Mouse (Mus musculus): Measurements from ENCODE around the gene Mrtfb. TPM values are rescaled to one million over a fixed set of nuclear protein-coding genes. Genes with fewer than 3 reads are reported as not detected.
A peak's percentile ranks its signal among the peaks of the same experiment; 100 is the strongest.

Mrtfb gene
- polyA plus RNA-seq, 1 experiment from 2014 or later: 20.9 TPM

DNA sequence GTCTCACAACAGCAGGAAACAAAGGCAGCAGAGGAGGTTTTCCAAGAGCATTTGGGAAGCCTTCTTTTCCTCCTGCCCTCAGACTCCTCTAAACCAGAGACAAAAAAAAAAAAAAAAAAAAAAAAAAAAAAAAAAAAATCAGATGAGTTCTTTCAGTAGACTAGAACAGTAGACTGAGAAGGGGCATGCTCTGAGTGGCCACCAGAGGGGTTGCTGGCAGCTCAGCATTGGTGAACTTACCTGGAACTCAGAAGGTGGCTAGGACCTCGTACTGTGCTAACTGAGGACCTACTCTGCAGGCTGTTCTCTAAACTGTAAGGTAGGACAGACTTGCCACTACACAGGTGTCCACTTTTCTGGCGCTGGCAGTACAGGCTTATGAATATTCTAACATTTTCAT, 179.3 kb downstream of the Mrtfb start:
- H3K4me3 ChIP-seq (replicated peaks): no peak overlapping the region
- peaks cover 10% of the 10 kb centered on the region for H3K4me1 ChIP-seq (replicated peaks)
- no peaks in the 10 kb centered on the region for H3K27me3 ChIP-seq (replicated peaks)
- ATAC-seq: no peak
- H3K36me3 ChIP-seq: no peaks in the 10 kb centered on the region
- WGBS: 88% methylated on average over 2 of the region's 2 CpGs
- no peak overlapping the region for H3K4me2 ChIP-seq (replicated peaks)
- no peaks in the 10 kb centered on the region for H3K9me3 ChIP-seq
- no peak overlapping the region for H3K9ac ChIP-seq
- H3K27ac ChIP-seq: no peak overlapping the region

DNA sequence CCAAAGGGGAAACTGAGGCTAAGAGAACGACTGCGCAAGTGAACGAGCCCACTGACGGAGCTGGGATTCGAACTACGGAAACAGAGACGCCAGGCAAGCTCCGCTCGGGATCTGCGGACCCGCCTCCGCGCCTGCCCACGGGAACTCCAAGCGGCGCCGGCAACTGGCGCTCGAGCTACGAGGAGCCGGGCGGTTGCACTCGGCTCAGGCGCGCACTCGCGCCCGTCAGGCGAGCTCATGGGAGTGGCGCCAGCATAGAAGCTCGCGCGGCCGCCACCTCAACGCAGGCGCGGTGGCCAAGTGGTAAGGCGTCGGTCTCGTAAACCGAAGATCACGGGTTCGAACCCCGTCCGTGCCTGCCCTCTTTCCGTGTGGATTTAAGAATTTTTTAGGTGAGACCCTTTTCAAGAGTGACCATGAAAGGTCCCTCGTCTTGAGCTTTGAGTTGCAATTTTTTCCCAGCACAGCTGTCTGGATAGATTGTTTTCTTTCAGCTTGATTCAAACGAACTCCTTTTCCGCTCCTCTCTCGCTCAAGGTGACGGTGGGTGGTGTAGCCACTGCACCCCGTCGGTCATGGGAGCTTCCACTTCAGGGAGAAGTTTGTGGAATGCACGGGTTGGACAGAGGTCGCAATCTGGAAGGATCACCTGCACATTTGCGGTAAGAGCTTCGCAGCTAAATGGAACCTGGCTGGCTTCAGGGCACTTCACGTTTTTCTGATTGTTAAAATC, 180.9 kb downstream of the Mrtfb start:
- ATAC-seq: peak; percentile 96
- peak overlapping the region; percentile 52 for H3K4me3 ChIP-seq (replicated peaks)
- H3K9me3 ChIP-seq: no peaks in the 10 kb centered on the region
- peak overlapping the region; percentile 74 for H3K4me2 ChIP-seq (replicated peaks)
- H3K4me1 ChIP-seq (replicated peaks): peaks cover 10% of the 10 kb centered on the region
- under 1% methylated on average over 58 of the region's 58 CpGs for WGBS
- H3K27ac ChIP-seq: peak overlapping the region; percentile 54
- H3K36me3 ChIP-seq: no peaks in the 10 kb centered on the region
- no peaks in the 10 kb centered on the region for H3K27me3 ChIP-seq (replicated peaks)
- H3K9ac ChIP-seq: peak overlapping the region; percentile 58

DNA sequence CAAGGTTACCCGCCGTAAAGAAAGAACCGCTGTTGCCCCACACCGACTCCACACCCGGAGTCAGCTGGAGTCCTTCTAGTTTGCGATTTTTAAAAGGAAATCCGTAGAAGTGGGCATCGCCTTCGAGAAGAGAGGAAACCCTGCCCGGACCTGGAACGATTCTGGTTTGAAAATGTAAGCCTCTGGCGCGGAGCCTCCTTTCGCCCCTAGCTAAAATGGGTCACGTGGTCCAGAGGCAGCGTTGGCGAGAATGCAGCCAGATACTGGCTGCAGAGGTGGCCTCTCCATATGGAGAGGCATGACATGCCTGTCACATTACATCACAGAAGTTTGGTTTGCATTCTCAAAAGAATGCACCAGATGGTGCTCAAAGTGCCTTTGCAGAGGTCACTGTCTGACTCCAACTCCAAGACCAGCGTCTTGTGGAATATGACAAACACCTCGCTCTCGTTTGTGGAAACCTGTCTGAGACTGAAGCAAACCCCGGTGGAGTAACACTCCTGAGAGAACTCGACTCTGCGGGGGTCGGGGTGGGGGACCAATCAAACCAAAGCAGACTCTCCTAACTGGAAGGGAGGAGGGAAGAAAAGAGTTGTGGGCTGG, 181.6 kb downstream of the Mrtfb start:
- no peaks in the 10 kb centered on the region for H3K36me3 ChIP-seq
- H3K27me3 ChIP-seq (replicated peaks): no peaks in the 10 kb centered on the region
- peak overlapping the region; percentile 52 for H3K4me3 ChIP-seq (replicated peaks)
- H3K4me1 ChIP-seq (replicated peaks): peaks cover 10% of the 10 kb centered on the region
- H3K27ac ChIP-seq: peak overlapping the region; percentile 54
- WGBS: under 1% methylated on average over 24 of the region's 24 CpGs
- no peaks in the 10 kb centered on the region for H3K9me3 ChIP-seq
- peak overlapping the region; percentile 58 for H3K9ac ChIP-seq
- H3K4me2 ChIP-seq (replicated peaks): peak overlapping the region; percentile 74
- peak; percentile 59 for ATAC-seq

DNA sequence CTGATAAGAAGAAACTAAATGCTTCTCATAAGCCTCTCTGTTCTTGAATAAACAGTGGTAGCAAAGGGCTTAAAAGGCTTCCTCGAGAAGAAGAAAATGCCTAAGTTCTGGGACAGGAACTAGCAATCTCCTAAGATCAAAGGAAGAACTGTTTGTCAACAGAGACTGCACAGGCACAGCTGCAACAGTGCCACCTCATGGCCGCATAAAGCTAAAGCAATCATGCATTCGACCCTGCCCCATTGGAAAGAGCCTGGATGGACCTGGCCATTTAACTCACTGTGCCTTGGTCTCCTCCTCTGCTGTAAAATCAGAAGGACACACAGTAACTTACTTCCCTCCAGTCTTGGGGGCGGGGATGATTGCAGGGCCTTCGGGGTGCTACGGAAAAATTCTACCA, 184.2 kb downstream of the Mrtfb start:
- ATAC-seq: no peak
- Histone ChIP-seq H3K4me2 (replicated peaks) (no peak overlapping the region), H3K36me3 (no peaks in the 10 kb centered on the region), H3K27ac (no peak overlapping the region), H3K9me3 (no peaks in the 10 kb centered on the region), H3K4me1 (replicated peaks) (peaks cover 10% of the 10 kb centered on the region), H3K9ac (no peak overlapping the region), H3K4me3 (replicated peaks) (no peak overlapping the region), H3K27me3 (replicated peaks) (no peaks in the 10 kb centered on the region)
- WGBS: 46% methylated on average over 6 of the region's 6 CpGs

DNA sequence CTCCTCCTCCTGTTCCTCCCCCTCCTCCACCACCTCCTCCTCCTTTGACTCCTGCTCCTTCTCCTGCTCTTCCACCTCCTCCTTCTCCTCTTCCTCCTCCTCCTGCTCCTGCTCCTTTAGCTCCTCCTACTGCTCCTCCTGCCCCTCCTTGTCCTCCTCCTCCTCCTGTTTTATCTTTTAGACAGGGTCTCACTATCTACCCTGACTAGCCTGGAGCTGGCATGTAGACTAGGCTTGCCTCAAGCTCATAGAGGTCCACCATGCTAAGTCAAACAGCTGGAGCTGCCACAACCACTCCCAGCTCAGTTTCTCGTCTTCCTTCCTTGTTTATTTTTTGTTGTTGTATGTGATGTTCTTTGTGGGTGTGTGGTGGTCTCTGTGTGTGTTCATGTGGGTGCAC, 187.5 kb downstream of the Mrtfb start:
- no peak overlapping the region for H3K4me3 ChIP-seq (replicated peaks)
- no peaks in the 10 kb centered on the region for H3K36me3 ChIP-seq
- H3K9ac ChIP-seq: no peak overlapping the region
- no peak overlapping the region for H3K4me2 ChIP-seq (replicated peaks)
- no peak overlapping the region for H3K27ac ChIP-seq
- peaks cover 14% of the 10 kb centered on the region for H3K4me1 ChIP-seq (replicated peaks)
- no peak for ATAC-seq
- WGBS: 65% methylated on average over 1 of the region's 1 CpGs
- peaks cover 3% of the 10 kb centered on the region; the same call in 1 of the 2 replicates for H3K27me3 ChIP-seq (replicated peaks)
- no peaks in the 10 kb centered on the region for H3K9me3 ChIP-seq

DNA sequence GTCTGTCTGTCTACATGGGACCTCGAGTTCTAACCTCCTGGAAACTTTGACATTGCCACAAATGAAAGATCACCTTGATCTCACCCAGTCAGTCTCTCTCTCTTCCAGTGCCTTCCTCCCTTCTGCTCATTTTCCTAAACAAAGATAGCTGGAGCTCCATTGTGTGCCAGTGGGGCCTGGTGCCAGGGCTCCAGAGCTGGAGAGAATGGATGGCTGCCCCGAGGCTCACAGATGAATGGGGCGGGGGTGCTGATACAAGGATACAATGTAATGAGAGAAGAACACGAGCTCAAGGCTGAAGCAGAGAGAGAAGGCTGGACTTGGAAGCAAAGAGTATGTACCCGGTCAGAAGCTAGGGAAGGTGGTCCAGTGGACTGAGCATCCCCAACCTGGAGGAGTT, 189.2 kb downstream of the Mrtfb start:
- Histone ChIP-seq H3K4me1 (replicated peaks) (peaks cover 14% of the 10 kb centered on the region), H3K27me3 (replicated peaks) (peaks cover 3% of the 10 kb centered on the region; the same call in 1 of the 2 replicates), H3K9me3 (no peaks in the 10 kb centered on the region), H3K4me2 (replicated peaks) (no peak overlapping the region), H3K36me3 (no peaks in the 10 kb centered on the region), H3K4me3 (replicated peaks) (no peak overlapping the region), H3K9ac (no peak overlapping the region), H3K27ac (no peak overlapping the region)
- no peak for ATAC-seq
- WGBS: 75% methylated on average over 5 of the region's 5 CpGs

DNA sequence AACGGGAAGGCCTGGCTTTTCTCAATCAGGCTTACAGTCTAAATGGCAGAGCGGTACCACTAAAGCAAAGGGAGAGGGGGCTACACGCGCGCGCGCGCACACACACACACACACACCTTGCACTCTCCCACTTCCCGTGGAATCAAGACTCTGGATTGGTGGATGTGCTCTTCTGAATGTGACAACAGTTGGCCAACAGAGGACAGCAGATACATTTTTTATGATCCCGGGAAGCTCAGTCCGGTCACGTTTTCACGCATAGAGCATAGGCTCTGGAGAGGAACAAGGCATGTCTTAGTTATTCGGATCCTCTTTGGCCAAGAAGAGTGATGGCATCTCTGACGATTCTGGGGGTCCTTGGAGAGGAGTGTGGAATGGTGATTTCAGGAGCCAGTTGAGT, 190.2 kb downstream of the Mrtfb start:
- Histone ChIP-seq H3K27ac (no peak overlapping the region), H3K4me2 (replicated peaks) (peak overlapping the region; percentile 98), H3K4me1 (replicated peaks) (peaks cover 14% of the 10 kb centered on the region), H3K4me3 (replicated peaks) (peak overlapping the region; percentile 78), H3K9ac (0 out of 2 replicates have a peak overlapping the region, but pooled peaks have one; percentile 78), H3K9me3 (no peaks in the 10 kb centered on the region), H3K36me3 (no peaks in the 10 kb centered on the region), H3K27me3 (replicated peaks) (peaks cover 3% of the 10 kb centered on the region; the same call in 1 of the 2 replicates)
- WGBS: 20% methylated on average over 15 of the region's 15 CpGs
- ATAC-seq: 0 out of 2 replicates have a peak, but pooled peaks have one; percentile 23

DNA sequence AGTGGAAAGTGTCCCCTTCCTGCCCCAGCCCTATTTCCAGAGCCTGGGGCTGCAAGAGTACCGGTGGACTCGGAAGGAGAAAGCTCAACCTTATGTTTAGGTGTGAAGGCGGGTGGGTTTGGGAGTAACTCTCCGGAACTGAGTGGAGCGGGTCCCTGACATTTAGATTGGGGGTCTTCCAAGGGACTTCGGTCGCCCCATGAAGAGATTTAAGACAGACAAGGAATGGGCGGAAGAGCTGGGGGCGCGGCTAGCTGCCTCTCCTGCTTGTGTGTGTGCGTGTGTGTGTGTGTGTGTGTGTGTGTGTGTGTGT, 190.6 kb downstream of the Mrtfb start:
- 2% methylated on average over 11 of the region's 11 CpGs for whole genome bisulfite sequencing
- peak; percentile 27; the same call in 1 of the 2 replicates for ATAC-seq
- H3K4me2 ChIP-seq (replicated peaks): peak overlapping the region; percentile 98
- H3K27ac ChIP-seq: no peak overlapping the region
- peaks cover 14% of the 10 kb centered on the region for H3K4me1 ChIP-seq (replicated peaks)
- H3K9me3 ChIP-seq: no peaks in the 10 kb centered on the region
- peak overlapping the region; percentile 78; the same call in 1 of the 2 replicates for H3K9ac ChIP-seq
- no peaks in the 10 kb centered on the region for H3K36me3 ChIP-seq
- peaks cover 3% of the 10 kb centered on the region; the same call in 1 of the 2 replicates for H3K27me3 ChIP-seq (replicated peaks)
- H3K4me3 ChIP-seq (replicated peaks): peak overlapping the region; percentile 78

DNA sequence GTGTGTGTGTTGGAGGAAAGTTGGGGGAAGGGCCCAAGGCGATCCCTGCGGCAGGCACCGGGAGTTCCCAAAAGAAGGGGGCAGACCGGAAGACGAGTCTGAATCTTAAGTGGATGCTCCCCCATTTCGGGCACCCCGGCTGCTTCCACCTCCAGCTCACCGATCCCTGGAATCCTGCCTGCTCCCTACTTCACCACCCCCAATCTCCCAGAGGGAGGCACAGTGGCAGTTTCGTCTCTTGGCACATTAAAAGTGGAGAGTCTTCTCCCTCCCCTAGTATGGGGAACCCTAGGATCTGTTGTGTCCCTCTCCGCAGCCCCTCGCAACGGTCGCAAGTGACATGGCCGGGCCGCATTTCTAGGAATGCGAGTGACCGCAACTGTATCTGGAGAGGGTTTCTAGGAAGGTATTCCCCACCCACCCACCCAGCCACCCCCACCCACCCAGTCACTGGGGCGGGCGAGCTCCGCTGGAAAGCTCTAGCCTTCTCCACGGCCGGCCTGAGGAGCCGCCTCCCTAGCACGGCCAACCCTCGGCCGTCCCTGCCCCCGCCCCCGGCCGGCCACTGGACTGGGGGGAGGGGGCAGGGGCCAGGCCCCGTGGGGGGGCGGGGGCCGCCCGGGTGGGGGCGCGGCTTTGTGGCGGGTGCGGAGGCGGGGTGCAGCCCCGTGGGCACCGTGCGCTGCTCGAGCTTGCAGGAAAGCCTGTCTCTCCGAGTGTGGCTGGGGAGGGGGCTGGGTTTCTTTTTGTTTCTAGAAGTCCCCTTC, 191.2 kb downstream of the Mrtfb start:
- H3K4me2 ChIP-seq (replicated peaks): peak overlapping the region; percentile 98
- peak overlapping the region; percentile 78 for H3K9ac ChIP-seq
- WGBS: under 1% methylated on average over 34 of the region's 43 CpGs
- H3K36me3 ChIP-seq: no peaks in the 10 kb centered on the region
- peak overlapping the region; percentile 40; the same call in 1 of the 2 replicates for H3K27ac ChIP-seq
- no peaks in the 10 kb centered on the region for H3K9me3 ChIP-seq
- peaks cover 14% of the 10 kb centered on the region for H3K4me1 ChIP-seq (replicated peaks)
- H3K4me3 ChIP-seq (replicated peaks): peak overlapping the region; percentile 78
- H3K27me3 ChIP-seq (replicated peaks): peaks cover 3% of the 10 kb centered on the region; the same call in 1 of the 2 replicates
- peak; percentile 81 for ATAC-seq

DNA sequence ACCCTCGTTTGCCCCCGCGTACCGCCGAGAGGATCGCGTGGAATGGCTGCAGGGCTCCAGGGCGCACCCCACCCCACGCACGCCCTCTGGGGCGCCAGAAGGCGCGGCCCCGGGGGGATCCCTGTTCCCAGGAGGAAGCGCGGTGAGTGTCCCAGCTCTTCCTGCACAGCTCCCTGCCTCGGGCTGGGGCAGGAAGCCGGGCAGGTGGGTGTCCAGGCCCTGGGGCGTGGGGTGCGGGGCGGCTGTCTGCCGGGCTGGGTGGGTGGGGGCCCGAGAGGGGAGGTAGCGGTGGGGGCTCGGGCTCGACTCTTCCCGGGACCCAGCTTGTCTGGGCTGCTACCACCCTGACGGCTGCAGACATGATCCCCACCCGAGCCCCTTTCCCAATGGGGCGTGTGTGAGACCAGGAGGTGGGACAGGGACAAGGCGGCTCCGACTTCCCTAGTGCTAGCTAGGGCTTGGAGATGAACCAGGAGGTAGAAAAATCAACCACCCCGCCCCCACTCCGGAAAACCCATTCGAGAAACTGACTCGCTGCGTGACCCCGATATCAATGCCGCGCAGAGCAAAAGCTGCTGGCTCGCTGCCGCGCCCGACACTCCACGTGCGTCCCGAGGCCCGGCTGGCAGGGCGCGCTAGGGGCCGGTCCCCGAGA, 191.9 kb downstream of the Mrtfb start:
- under 1% methylated on average over 49 of the region's 52 CpGs for WGBS
- peak overlapping the region; percentile 40; the same call in 1 of the 2 replicates for H3K27ac ChIP-seq
- peak overlapping the region; percentile 98 for H3K4me2 ChIP-seq (replicated peaks)
- H3K9me3 ChIP-seq: no peaks in the 10 kb centered on the region
- H3K27me3 ChIP-seq (replicated peaks): peaks cover 3% of the 10 kb centered on the region; the same call in 1 of the 2 replicates
- peak; percentile 79 for ATAC-seq
- H3K4me3 ChIP-seq (replicated peaks): peak overlapping the region; percentile 78
- no peaks in the 10 kb centered on the region for H3K36me3 ChIP-seq
- peaks cover 14% of the 10 kb centered on the region for H3K4me1 ChIP-seq (replicated peaks)
- peak overlapping the region; percentile 78 for H3K9ac ChIP-seq

DNA sequence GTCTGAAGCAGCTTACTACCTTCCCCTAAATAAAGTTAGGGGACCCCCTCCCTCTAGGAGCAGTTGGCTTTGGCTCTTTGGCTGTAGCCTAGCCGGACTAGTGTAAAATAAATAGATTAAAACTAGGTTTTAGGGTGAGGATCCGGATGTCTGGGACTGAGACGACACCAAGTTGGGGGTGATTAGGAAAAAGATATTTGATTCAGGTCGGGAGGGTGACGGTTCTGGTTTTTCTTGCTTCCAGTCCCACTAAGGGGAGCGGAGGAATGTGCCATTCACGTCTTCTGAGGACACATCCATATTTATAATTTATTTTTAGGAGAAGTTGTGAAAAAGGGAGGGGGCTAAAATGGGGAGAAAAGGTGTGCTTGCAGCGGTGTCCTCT, 192.4 kb downstream of the Mrtfb start:
- Histone ChIP-seq H3K4me2 (replicated peaks) (peak overlapping the region; percentile 98), H3K4me1 (replicated peaks) (peaks cover 14% of the 10 kb centered on the region), H3K36me3 (no peaks in the 10 kb centered on the region), H3K9ac (peak overlapping the region; percentile 78), H3K9me3 (no peaks in the 10 kb centered on the region), H3K27me3 (replicated peaks) (peaks cover 3% of the 10 kb centered on the region; the same call in 1 of the 2 replicates), H3K27ac (no peak overlapping the region), H3K4me3 (replicated peaks) (peak overlapping the region; percentile 78)
- 20% methylated on average over 8 of the region's 8 CpGs for WGBS
- no peak for ATAC-seq

DNA sequence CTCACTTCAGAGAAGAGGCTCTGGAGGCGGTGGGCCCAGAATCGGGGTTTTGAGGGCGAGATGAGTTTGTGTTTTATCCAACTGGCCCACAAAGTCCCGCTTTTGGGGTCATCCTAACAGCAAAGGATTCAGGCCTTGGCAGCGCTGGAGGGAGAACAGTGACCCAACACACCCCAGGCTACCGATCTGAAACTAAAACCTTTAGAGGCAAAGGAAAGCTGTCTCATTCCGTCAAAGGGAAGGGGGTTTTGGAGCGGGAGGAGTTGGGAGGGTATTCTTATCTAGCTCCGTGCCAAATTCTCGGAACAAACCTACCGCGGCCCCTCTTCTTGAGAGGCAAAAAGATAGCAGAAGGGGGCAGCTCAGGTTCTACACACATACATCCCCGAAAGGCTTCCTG, 193.2 kb downstream of the Mrtfb start:
- ATAC-seq: no peak
- Histone ChIP-seq H3K36me3 (no peaks in the 10 kb centered on the region), H3K9me3 (no peaks in the 10 kb centered on the region), H3K4me2 (replicated peaks) (peak overlapping the region; percentile 98), H3K9ac (no peak overlapping the region), H3K4me3 (replicated peaks) (peak overlapping the region; percentile 78; the same call in 1 of the 2 replicates), H3K27ac (no peak overlapping the region), H3K27me3 (replicated peaks) (peaks cover 3% of the 10 kb centered on the region; the same call in 1 of the 2 replicates), H3K4me1 (replicated peaks) (peaks cover 14% of the 10 kb centered on the region)
- WGBS: 53% methylated on average over 13 of the region's 13 CpGs
